Mouse (Mus musculus) hindbrain, embryonic 14.5 days (tissue): ENCODE data around the gene Mapkapk3. TPM values are rescaled to one million over a fixed set of nuclear protein-coding genes. Genes with fewer than 3 reads are reported as not detected.

Experiments used
- ATAC-seq: fragments of 200-750 bp; cut with Nextera tagmentation; 2 replicates; pipeline ENCODE4 v1.8.0; 2017; ENCODE audit warnings: moderate number of reproducible peaks, mild to moderate bottlenecking, moderate TSS enrichment, moderate library complexity; ENCODE audit not compliant: low FRiP score
- DNase-seq: peaks from one replicate; pipeline ENCODE4 v3.0.0-alpha.2; 2015; ENCODE audit warnings: low spot score
- H3K27ac ChIP-seq: fragments of 300-500 bp; sonication (generic); 2 replicates; pipeline ENCODE4 v1.5.1; 2014; ENCODE audit warnings: mild to moderate bottlenecking, moderate library complexity
- H3K27me3 ChIP-seq: fragments of 300-500 bp; sonication (generic); 2 replicates; pipeline ENCODE4 v1.6.1; 2014; ENCODE audit warnings: mild to moderate bottlenecking, low read length, mixed read lengths; ENCODE audit not compliant: control insufficient read depth, insufficient read depth
- H3K36me3 ChIP-seq: fragments of 300-500 bp; sonication (generic); replicated peaks from 2 replicates; pipeline ENCODE4 v1.6.1; 2014; ENCODE audit not compliant: control insufficient read depth, insufficient read depth
- H3K4me1 ChIP-seq: fragments of 300-500 bp; sonication (generic); replicated peaks from 2 replicates; pipeline ENCODE4 v1.6.1; 2014; ENCODE audit warnings: antibody characterized with exemption, low read length, mixed read lengths; ENCODE audit not compliant: control insufficient read depth, insufficient read depth
- H3K4me2 ChIP-seq: fragments of 300-500 bp; sonication (generic); replicated peaks from 2 replicates; pipeline ENCODE4 v1.6.1; 2014; ENCODE audit warnings: mild to moderate bottlenecking, moderate library complexity
- H3K4me3 ChIP-seq: fragments of 300-500 bp; sonication (generic); replicated peaks from 2 replicates; pipeline ENCODE4 v1.5.1; 2014; ENCODE audit warnings: mild to moderate bottlenecking, low read length
- H3K9ac ChIP-seq: fragments of 300-500 bp; sonication (generic); 2 replicates; pipeline ENCODE4 v1.6.1; 2014
- H3K9me3 ChIP-seq: fragments of 300-500 bp; sonication (generic); 2 replicates; pipeline ENCODE4 v1.6.1; 2016; ENCODE audit warnings: low read length; ENCODE audit not compliant: control insufficient read depth
- WGBS: fragments of 180-500 bp; shearing (Covaris S2); extraction: QIAGEN DNeasy Blood & Tissue Kit; methylation state at CpG from one replicate; pipeline ENCODE4 v1.1.7; 2014; 5-methylcytosine and 5-hydroxymethylcytosine counted together
- polyA plus RNA-seq: library from polyadenylated mRNA; unstranded; fragments of >200 nt; fragmentation: Nextera tagmentation; extraction: Ambion mirVana; gene quantifications from 2 replicates; pipeline ENCODE4 v1.2.1, GENCODE M21; 2014

Gene Mapkapk3
- polyA plus RNA-seq, 1 experiment from 2014 or later = 2.3 TPM

GRCm38 (mm10) chr9:107275710-107276109, 14.0 kb downstream of the Mapkapk3 start:
- ATAC-seq (no peak), DNase-seq (no peak)
- WGBS = 80% methylated on average over 5 of the region's 5 CpGs
- H3K9ac ChIP-seq = no peak overlapping the region
- no peak overlapping the region for H3K27ac ChIP-seq
- peaks cover 21% of the 10 kb centered on the region for H3K4me1 ChIP-seq
- H3K4me2 ChIP-seq = no peak overlapping the region
- no peak overlapping the region for H3K4me3 ChIP-seq
- no peaks in the 10 kb centered on the region for H3K27me3 ChIP-seq
- no peaks in the 10 kb centered on the region for H3K36me3 ChIP-seq
- H3K9me3 ChIP-seq = no peaks in the 10 kb centered on the region

- ATAC-seq (no peak), DNase-seq (no peak)
- Histone ChIP-seq H3K4me1 (peaks cover 12% of the 10 kb centered on the region), H3K9ac (no peak overlapping the region), H3K9me3 (no peaks in the 10 kb centered on the region), H3K36me3 (no peaks in the 10 kb centered on the region), H3K27me3 (no peaks in the 10 kb centered on the region), H3K4me2 (no peak overlapping the region), H3K4me3 (no peak overlapping the region), H3K27ac (no peak overlapping the region)
- 75% methylated on average over 6 of the region's 6 CpGs for WGBS
Measured at GRCm38 (mm10) chr9:107274751-107275150, 14.9 kb downstream of the Mapkapk3 start.

GRCm38 (mm10) chr9:107273184-107273583, 16.5 kb downstream of the Mapkapk3 start:
- DNase-seq = no peak
- no peak overlapping the region for H3K27ac ChIP-seq
- no peaks in the 10 kb centered on the region for H3K27me3 ChIP-seq
- 74% methylated on average over 10 of the region's 10 CpGs for WGBS
- ATAC-seq = no peak
- peaks cover under 1% of the 10 kb centered on the region; the same call in 1 of the 2 replicates for H3K4me1 ChIP-seq
- H3K9me3 ChIP-seq = no peaks in the 10 kb centered on the region
- no peak overlapping the region for H3K9ac ChIP-seq
- H3K4me3 ChIP-seq = no peak overlapping the region
- H3K4me2 ChIP-seq = no peak overlapping the region
- H3K36me3 ChIP-seq = no peaks in the 10 kb centered on the region

GRCm38 (mm10) chr9:107272284-107272683, 17.4 kb downstream of the Mapkapk3 start:
- Histone ChIP-seq H3K9me3 (no peaks in the 10 kb centered on the region), H3K4me2 (no peak overlapping the region), H3K27ac (no peak overlapping the region), H3K4me3 (no peak overlapping the region), H3K36me3 (no peaks in the 10 kb centered on the region), H3K4me1 (no peaks in the 10 kb centered on the region), H3K9ac (no peak overlapping the region), H3K27me3 (no peaks in the 10 kb centered on the region)
- 75% methylated on average over 4 of the region's 4 CpGs for WGBS
- no peak for ATAC-seq
- no peak for DNase-seq

- H3K4me3 ChIP-seq = no peak overlapping the region
- H3K9ac ChIP-seq = no peak overlapping the region
- WGBS = 83% methylated on average over 7 of the region's 7 CpGs
- DNase-seq = no peak
- no peaks in the 10 kb centered on the region for H3K27me3 ChIP-seq
- no peaks in the 10 kb centered on the region for H3K4me1 ChIP-seq
- H3K27ac ChIP-seq = no peak overlapping the region
- no peaks in the 10 kb centered on the region for H3K9me3 ChIP-seq
- no peaks in the 10 kb centered on the region for H3K36me3 ChIP-seq
- no peak for ATAC-seq
- H3K4me2 ChIP-seq = no peak overlapping the region
Measured at GRCm38 (mm10) chr9:107271177-107271938, 18.3 kb downstream of the Mapkapk3 start.

GRCm38 (mm10) chr9:107269772-107270171, 19.9 kb downstream of the Mapkapk3 start:
- Histone ChIP-seq H3K27me3 (no peaks in the 10 kb centered on the region), H3K4me2 (no peak overlapping the region), H3K9me3 (no peaks in the 10 kb centered on the region), H3K4me3 (no peak overlapping the region), H3K4me1 (no peaks in the 10 kb centered on the region), H3K9ac (no peak overlapping the region), H3K27ac (no peak overlapping the region), H3K36me3 (no peaks in the 10 kb centered on the region)
- DNase-seq (no peak), ATAC-seq (no peak)
- WGBS = 93% methylated on average over 1 of the region's 1 CpGs

- Histone ChIP-seq H3K9ac (no peak overlapping the region), H3K4me3 (no peak overlapping the region), H3K4me2 (no peak overlapping the region), H3K9me3 (no peaks in the 10 kb centered on the region), H3K4me1 (no peaks in the 10 kb centered on the region), H3K27ac (no peak overlapping the region), H3K36me3 (no peaks in the 10 kb centered on the region), H3K27me3 (no peaks in the 10 kb centered on the region)
- DNase-seq (no peak), ATAC-seq (no peak)
- WGBS = 61% methylated on average over 4 of the region's 4 CpGs
Measured at GRCm38 (mm10) chr9:107267721-107268402, 21.8 kb downstream of the Mapkapk3 start.

- H3K27ac ChIP-seq = no peak overlapping the region
- no peak overlapping the region for H3K4me2 ChIP-seq
- no peaks in the 10 kb centered on the region for H3K36me3 ChIP-seq
- no peak for DNase-seq
- ATAC-seq = no peak
- no peak overlapping the region for H3K9ac ChIP-seq
- no peak overlapping the region for H3K4me3 ChIP-seq
- 92% methylated on average over 1 of the region's 1 CpGs for WGBS
- no peaks in the 10 kb centered on the region for H3K27me3 ChIP-seq
- no peaks in the 10 kb centered on the region for H3K9me3 ChIP-seq
- no peaks in the 10 kb centered on the region for H3K4me1 ChIP-seq
Measured at GRCm38 (mm10) chr9:107267028-107267427, 22.6 kb downstream of the Mapkapk3 start.

- no peak overlapping the region for H3K4me2 ChIP-seq
- H3K9me3 ChIP-seq = no peaks in the 10 kb centered on the region
- no peak overlapping the region for H3K4me3 ChIP-seq
- WGBS = 75% methylated on average over 3 of the region's 3 CpGs
- H3K4me1 ChIP-seq = no peaks in the 10 kb centered on the region
- ATAC-seq = no peak
- H3K27me3 ChIP-seq = no peaks in the 10 kb centered on the region
- H3K36me3 ChIP-seq = no peaks in the 10 kb centered on the region
- no peak overlapping the region for H3K27ac ChIP-seq
- no peak overlapping the region for H3K9ac ChIP-seq
- DNase-seq = no peak
Measured at GRCm38 (mm10) chr9:107264731-107265130, 24.9 kb downstream of the Mapkapk3 start.
